Mouse (Mus musculus) heart, embryonic 16.5 days (tissue): ENCODE measurements at regions not wholly inside any gene's neighbourhood (a gene's known extent, or its start where the extent isn't known, plus 50 kb on each side); places are given as distances from the start of the nearest gene placed in this dataset.
"Not testable (repeated sequence)": the region's sequence is repeated elsewhere in the genome, so short reads cannot be mapped to it uniquely, and the experiment has no call there.

Experiments used
- ATAC-seq: fragments of 200-750 bp; cut with Nextera tagmentation; replicated peaks from 2 replicates; pipeline ENCODE4 v1.8.0; 2017; ENCODE audit warnings: moderate number of reproducible peaks; ENCODE audit not compliant: insufficient read depth, low FRiP score; ENCODE audit errors: extremely low read depth
- H3K27ac ChIP-seq: fragments of 300-500 bp; sonication (generic); 2 replicates; pipeline ENCODE4 v1.5.1; 2014; ENCODE audit warnings: mild to moderate bottlenecking, low read length, control low read depth, moderate library complexity
- H3K27me3 ChIP-seq: fragments of 300-500 bp; sonication (generic); 2 replicates; pipeline ENCODE4 v1.6.1; 2014; ENCODE audit warnings: low read length, mixed read lengths; ENCODE audit not compliant: control insufficient read depth, insufficient read depth
- H3K36me3 ChIP-seq: fragments of 300-500 bp; sonication (generic); 2 replicates; pipeline ENCODE4 v1.6.1; 2014; ENCODE audit not compliant: control insufficient read depth, insufficient read depth
- H3K4me1 ChIP-seq: fragments of 300-500 bp; sonication (generic); 2 replicates; pipeline ENCODE4 v1.6.1; 2014; ENCODE audit warnings: low read length, mixed read lengths; ENCODE audit not compliant: control insufficient read depth, insufficient read depth
- H3K4me2 ChIP-seq: fragments of 300-500 bp; sonication (generic); 2 replicates; pipeline ENCODE4 v1.6.1; 2014; ENCODE audit warnings: low read depth, mild to moderate bottlenecking, control low read depth, low read length
- H3K4me3 ChIP-seq: fragments of 300-500 bp; sonication (generic); 2 replicates; pipeline ENCODE4 v1.5.1; 2014; ENCODE audit warnings: mild to moderate bottlenecking, control low read depth, low read length
- H3K9ac ChIP-seq: fragments of 300-500 bp; sonication (generic); 2 replicates; pipeline ENCODE4 v1.6.1; 2014; ENCODE audit warnings: low read length, control low read depth
- H3K9me3 ChIP-seq: fragments of 300-500 bp; sonication (generic); replicated peaks from 2 replicates; pipeline ENCODE4 v1.6.1; 2016; ENCODE audit warnings: low read length; ENCODE audit not compliant: control insufficient read depth
- WGBS: fragments of 180-500 bp; shearing (Covaris S2); extraction: QIAGEN DNeasy Blood & Tissue Kit; methylation state at CpG from one replicate; pipeline ENCODE4 v1.1.7; 2014; 5-methylcytosine and 5-hydroxymethylcytosine counted together

DNA sequence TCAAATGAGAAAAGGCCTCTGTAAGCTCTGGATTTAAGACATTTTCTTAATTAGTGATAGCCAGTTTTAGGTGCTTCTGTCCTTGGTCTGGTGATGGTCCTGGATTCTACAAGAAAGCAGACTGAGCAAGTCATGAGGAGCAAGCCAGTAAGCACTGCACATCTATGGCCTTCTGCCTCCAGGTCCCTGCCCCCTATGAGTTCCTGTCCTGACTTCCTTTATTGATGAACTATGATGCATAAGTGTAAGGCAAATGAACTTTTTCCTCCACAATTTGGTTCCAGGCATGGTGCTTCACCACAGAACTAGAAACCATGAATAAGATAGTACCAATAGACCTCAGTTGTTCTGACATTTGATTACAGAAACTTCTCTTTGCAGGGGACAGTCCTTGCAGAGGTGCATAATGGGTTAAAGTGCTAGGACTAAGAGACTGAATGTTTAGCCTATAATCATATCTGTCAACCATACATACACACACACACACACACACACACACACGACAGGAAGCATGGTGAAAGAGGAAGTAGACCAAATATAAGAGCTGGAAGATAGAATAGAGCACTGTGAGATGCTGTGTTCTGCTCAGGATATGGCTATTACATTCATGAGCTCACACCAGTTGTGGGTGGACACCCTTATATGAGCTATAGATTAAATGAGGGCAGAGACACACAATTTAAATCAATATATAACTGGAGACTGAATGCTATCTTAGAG lies 121.3 kb upstream of the Sec61g start:
- Histone ChIP-seq H3K27ac (no peak overlapping the region), H3K9ac (no peak overlapping the region), H3K27me3 (no peaks in the 10 kb centered on the region), H3K9me3 (no peaks in the 10 kb centered on the region), H3K4me3 (no peak overlapping the region), H3K36me3 (no peaks in the 10 kb centered on the region), H3K4me2 (no peak overlapping the region), H3K4me1 (no peaks in the 10 kb centered on the region)
- ATAC-seq = no peak
- 38% methylated on average over 1 of the region's 1 CpGs for whole genome bisulfite sequencing

DNA sequence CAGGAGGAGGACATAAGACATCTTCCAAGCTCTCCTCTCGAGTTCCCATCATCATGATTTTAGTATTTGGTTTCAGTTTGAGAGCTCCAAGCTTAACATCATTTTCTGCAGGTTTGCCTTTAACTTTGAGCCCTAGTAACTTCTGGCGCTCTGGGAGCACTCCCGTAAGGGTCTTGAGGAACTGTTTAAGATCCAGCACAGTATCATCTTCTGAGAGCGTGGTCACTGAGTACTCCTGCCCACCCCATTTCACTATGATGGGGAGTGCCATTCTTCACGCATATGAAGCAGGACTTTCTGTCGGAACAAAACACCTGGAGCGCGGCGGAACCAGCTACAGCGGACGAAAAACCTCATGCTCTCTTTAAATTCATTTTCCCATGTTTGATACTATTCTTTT lies 116.2 kb upstream of the Egfr start:
- not testable (repeated sequence) for H3K27ac ChIP-seq, H3K4me1 ChIP-seq, H3K27me3 ChIP-seq, H3K9me3 ChIP-seq, H3K4me3 ChIP-seq, H3K4me2 ChIP-seq, ATAC-seq, H3K9ac ChIP-seq, H3K36me3 ChIP-seq
- 89% methylated on average over 11 of the region's 11 CpGs for WGBS

DNA sequence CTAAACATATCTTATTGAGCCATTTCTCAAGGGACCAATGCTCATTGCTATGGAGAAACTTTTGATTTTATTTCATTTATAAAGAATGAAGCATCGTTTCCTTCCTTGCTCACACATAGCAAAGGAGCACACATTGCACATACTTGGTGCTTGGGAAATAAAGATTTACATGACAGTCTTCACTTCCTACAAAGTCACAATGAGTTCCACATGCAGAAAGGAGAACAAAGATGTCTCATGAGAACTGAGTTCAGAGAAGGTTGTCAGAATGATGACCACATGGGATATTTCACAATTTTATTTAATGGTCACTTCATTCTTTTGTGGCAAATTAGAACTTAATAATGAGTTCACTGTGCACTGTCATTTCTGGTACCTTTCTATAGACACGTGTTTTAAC lies 114.3 kb upstream of the Egfr start:
- no peak overlapping the region for H3K9ac ChIP-seq
- H3K27me3 ChIP-seq = no peaks in the 10 kb centered on the region
- H3K4me2 ChIP-seq = no peak overlapping the region
- H3K36me3 ChIP-seq = no peaks in the 10 kb centered on the region
- WGBS = 77% methylated on average over 2 of the region's 2 CpGs
- no peak overlapping the region for H3K4me3 ChIP-seq
- no peaks in the 10 kb centered on the region for H3K4me1 ChIP-seq
- no peak overlapping the region for H3K27ac ChIP-seq
- ATAC-seq = no peak
- H3K9me3 ChIP-seq = no peaks in the 10 kb centered on the region

DNA sequence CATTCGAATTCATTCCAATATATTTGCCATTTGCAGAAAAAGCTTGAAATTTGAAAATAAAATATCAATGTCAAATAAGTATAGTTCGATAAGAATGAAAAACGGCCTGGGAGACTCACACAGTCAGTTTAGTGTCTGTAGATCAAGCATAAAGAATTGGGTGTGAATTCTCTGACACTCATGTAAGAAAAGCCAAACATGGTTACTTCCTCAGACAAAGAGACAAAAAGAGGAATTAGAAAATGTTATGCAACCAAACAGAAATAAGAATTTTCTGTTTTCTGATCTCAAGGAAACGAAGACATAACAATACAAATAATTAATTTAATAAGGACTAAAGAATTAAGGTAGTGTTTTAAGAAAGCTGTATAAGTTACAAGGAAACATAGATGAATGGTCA lies 113.7 kb upstream of the Egfr start:
- Histone ChIP-seq H3K9ac (no peak overlapping the region), H3K4me2 (no peak overlapping the region), H3K4me3 (no peak overlapping the region), H3K27ac (no peak overlapping the region), H3K36me3 (no peaks in the 10 kb centered on the region), H3K27me3 (no peaks in the 10 kb centered on the region), H3K4me1 (no peaks in the 10 kb centered on the region), H3K9me3 (no peaks in the 10 kb centered on the region)
- 79% methylated on average over 4 of the region's 4 CpGs for WGBS
- ATAC-seq = no peak

DNA sequence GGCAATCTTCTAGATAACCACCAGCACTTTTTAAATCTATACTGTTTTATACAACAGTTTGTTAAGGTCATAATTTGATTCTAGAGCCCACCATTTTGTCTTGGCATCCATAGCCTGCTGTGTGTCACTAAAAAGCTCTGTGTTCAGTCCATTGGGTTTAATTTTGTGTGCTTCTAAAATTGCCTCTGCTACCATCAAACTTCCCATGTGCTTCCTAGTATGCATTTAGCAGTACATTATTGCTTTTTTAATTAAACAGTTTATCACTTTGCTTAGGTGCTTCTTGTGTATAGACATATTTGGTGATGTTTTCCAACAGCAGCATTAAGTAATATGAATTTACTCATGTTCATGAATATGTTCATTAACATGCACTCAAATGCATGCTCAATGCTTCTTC lies 102.4 kb upstream of the Egfr start:
- ATAC-seq = no peak

GRCm38 (mm10) chr11:16663806-16664205 lies 88.2 kb upstream of the Egfr start:
- Histone ChIP-seq H3K9me3 (no peaks in the 10 kb centered on the region), H3K4me1 (no peaks in the 10 kb centered on the region), H3K27me3 (no peaks in the 10 kb centered on the region), H3K36me3 (no peaks in the 10 kb centered on the region), H3K9ac (no peak overlapping the region), H3K4me3 (no peak overlapping the region), H3K4me2 (no peak overlapping the region), H3K27ac (no peak overlapping the region)
- WGBS = 91% methylated on average over 3 of the region's 3 CpGs
- ATAC-seq = no peak

More for the DNA sequence above, 102.4 kb upstream of the Egfr start:
- Histone ChIP-seq H3K36me3 (no peaks in the 10 kb centered on the region), H3K4me1 (no peaks in the 10 kb centered on the region), H3K4me3 (no peak overlapping the region), H3K4me2 (no peak overlapping the region), H3K9ac (no peak overlapping the region), H3K27ac (no peak overlapping the region), H3K27me3 (no peaks in the 10 kb centered on the region), H3K9me3 (no peaks in the 10 kb centered on the region)

- no peak for ATAC-seq
- no peaks in the 10 kb centered on the region for H3K27me3 ChIP-seq
These were observed 82.4 kb upstream of the Egfr start for GRCm38 (mm10) chr11:16669453-16670251.

DNA sequence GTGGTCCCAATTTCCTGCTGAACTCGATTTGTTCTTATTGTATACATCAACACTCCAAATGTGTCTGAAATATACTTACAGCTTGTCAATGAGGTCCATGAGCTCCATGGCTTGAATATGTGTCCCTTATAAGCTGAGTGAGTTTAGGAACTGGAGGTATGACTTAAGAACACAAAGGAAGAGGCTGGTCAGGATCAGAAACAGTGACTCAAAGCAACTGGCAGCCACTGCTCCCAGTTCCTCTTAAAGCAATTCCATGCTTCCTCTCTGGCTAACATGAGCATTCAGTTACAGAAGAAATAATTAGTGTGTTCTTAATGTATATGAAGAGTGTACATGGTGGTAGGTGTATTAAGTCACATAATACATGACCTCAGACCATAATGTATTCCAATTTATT lies 81.7 kb upstream of the Egfr start:
- Histone ChIP-seq H3K9ac (no peak overlapping the region), H3K4me2 (no peak overlapping the region), H3K36me3 (no peaks in the 10 kb centered on the region), H3K4me1 (no peaks in the 10 kb centered on the region), H3K4me3 (no peak overlapping the region), H3K9me3 (no peaks in the 10 kb centered on the region), H3K27ac (no peak overlapping the region), H3K27me3 (no peaks in the 10 kb centered on the region)
- no peak for ATAC-seq
- 65% methylated on average over 1 of the region's 1 CpGs for WGBS

More at GRCm38 (mm10) chr11:16669453-16670251, 82.4 kb upstream of the Egfr start:
- 82% methylated on average over 4 of the region's 4 CpGs for WGBS
- Histone ChIP-seq H3K4me1 (no peaks in the 10 kb centered on the region), H3K4me3 (no peak overlapping the region), H3K9me3 (no peaks in the 10 kb centered on the region), H3K4me2 (no peak overlapping the region), H3K9ac (no peak overlapping the region), H3K27ac (no peak overlapping the region), H3K36me3 (no peaks in the 10 kb centered on the region)

DNA sequence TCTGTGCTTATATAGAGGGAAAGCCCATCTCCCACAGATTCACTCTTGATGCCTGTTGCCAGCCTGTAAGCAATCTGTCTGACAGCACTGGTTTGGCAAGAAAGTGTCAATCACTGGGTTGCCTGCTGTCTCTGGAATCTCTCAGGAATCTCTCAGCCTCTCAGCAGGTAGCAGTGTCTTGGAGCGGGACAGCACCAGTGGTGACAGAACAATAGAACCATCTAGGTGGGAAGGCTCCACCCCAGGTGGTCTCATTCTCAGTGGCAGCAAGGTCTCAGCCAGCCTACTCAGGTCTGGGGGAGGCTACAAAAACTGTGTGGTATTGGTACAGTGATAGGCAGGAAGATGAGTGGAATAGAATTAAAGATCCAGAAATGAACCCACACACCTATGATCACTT lies 76.1 kb upstream of the Egfr start:
- not testable (repeated sequence) for H3K27me3 ChIP-seq, H3K9ac ChIP-seq, H3K4me1 ChIP-seq, H3K4me2 ChIP-seq, H3K4me3 ChIP-seq, H3K27ac ChIP-seq, ATAC-seq, H3K36me3 ChIP-seq, H3K9me3 ChIP-seq
- WGBS = 34% methylated on average over 1 of the region's 1 CpGs
